Mouse (Mus musculus) myocyte (in vitro differentiated cells): Measurements from ENCODE around the gene Edc4.

Experiments
- CEBPB ChIP-seq: IDR thresholded peaks from 2 replicates; pipeline ENCODE4 v1.6.1; 2011; ENCODE audit warnings: mild to moderate bottlenecking, moderate library complexity; ENCODE audit not compliant: poor library complexity, insufficient read depth, severe bottlenecking
- E2F4 ChIP-seq: IDR thresholded peaks from one replicate; pipeline ENCODE4 v1.6.1; 2011; ENCODE audit warnings: mild to moderate bottlenecking, control low read depth, moderate library complexity; ENCODE audit not compliant: insufficient read depth
- MAX ChIP-seq: IDR thresholded peaks from one replicate; pipeline ENCODE4 v1.6.1; 2011; ENCODE audit warnings: low read depth, mild to moderate bottlenecking, control low read depth
- MYOG ChIP-seq, 3 experiments: IDR thresholded peaks; one replicate each; pipeline ENCODE4 v1.6.1; 2011; ENCODE audit warnings: control low read depth in 2 of 3, low read depth in 2 of 3, mild to moderate bottlenecking in 2 of 3; ENCODE audit not compliant: insufficient read length in 2 of 3, control insufficient read depth in 1 of 3, insufficient read depth in 1 of 3
- POLR2A ChIP-seq: IDR thresholded peaks from one replicate; pipeline ENCODE4 v1.6.1; 2011; ENCODE audit warnings: low read depth, mild to moderate bottlenecking, control low read depth, moderate library complexity; ENCODE audit not compliant: insufficient read length
- POLR2AphosphoS2 ChIP-seq: IDR thresholded peaks from one replicate; pipeline ENCODE4 v1.6.1; 2011; ENCODE audit warnings: low read depth, control low read depth; ENCODE audit not compliant: insufficient read length
- TCF12 ChIP-seq: IDR thresholded peaks from one replicate; pipeline ENCODE4 v1.6.1; 2011; ENCODE audit warnings: mild to moderate bottlenecking, control low read depth; ENCODE audit not compliant: poor library complexity, insufficient read depth, severe bottlenecking
- TCF3 ChIP-seq: IDR thresholded peaks from one replicate; pipeline ENCODE4 v1.6.1; 2011; ENCODE audit warnings: low read depth, control low read depth; ENCODE audit not compliant: insufficient read length
- USF1 ChIP-seq: IDR thresholded peaks from one replicate; pipeline ENCODE4 v1.6.1; 2011; ENCODE audit warnings: low read depth, mild to moderate bottlenecking, control low read depth, moderate library complexity

GRCm38 (mm10) chr8:105935863-105936603, 55.4 kb downstream of the Edc4 start:
- no peak for TF ChIP-seq USF1
- TF ChIP-seq POLR2AphosphoS2 = no peak
- TF ChIP-seq POLR2A = no peak
- TF ChIP-seq E2F4 = no peak
- no peak for TF ChIP-seq MAX
- TF ChIP-seq CEBPB = no peak
- no peak for TF ChIP-seq MYOG (IDR thresholded peaks at IDR 0.05; ENCODE audit: control insufficient read depth in 1 of 3, insufficient read depth in 1 of 3, insufficient read length in 2 of 3, low read depth in 2 of 3)
- TF ChIP-seq TCF12 = no peak
- no peak for TF ChIP-seq TCF3
